Mouse (Mus musculus) lung, postnatal 0 days (tissue): ENCODE results near the gene Smg8. TPM values are rescaled to one million over a fixed set of nuclear protein-coding genes. Genes with fewer than 3 reads are reported as not detected.
"Not testable (repeated sequence)": the region's sequence is repeated elsewhere in the genome, so short reads cannot be mapped to it uniquely, and the experiment has no call there.

Experiments
- ATAC-seq: fragments of 200-750 bp; cut with Nextera tagmentation; 2 replicates; pipeline ENCODE4 v1.8.0; 2017; ENCODE audit warnings: moderate library complexity
- DNase-seq: peaks from one replicate; pipeline ENCODE4 v3.0.0-alpha.2; 2016; ENCODE audit warnings: low spot score
- H3K27ac ChIP-seq: fragments of 300-500 bp; sonication (generic); 2 replicates; pipeline ENCODE4 v1.5.1; 2014; ENCODE audit warnings: antibody characterized with exemption, mild to moderate bottlenecking, low read length, mixed read lengths
- H3K27me3 ChIP-seq: fragments of 300-500 bp; sonication (generic); replicated peaks from 2 replicates; pipeline ENCODE4 v1.6.1; 2014; ENCODE audit warnings: low read length, mixed read lengths; ENCODE audit not compliant: insufficient read depth
- H3K36me3 ChIP-seq: fragments of 300-500 bp; sonication (generic); 2 replicates; pipeline ENCODE4 v1.6.1; 2014; ENCODE audit warnings: low read length, mixed read lengths; ENCODE audit not compliant: insufficient read depth
- H3K4me1 ChIP-seq: fragments of 300-500 bp; sonication (generic); 2 replicates; pipeline ENCODE4 v1.6.1; 2014; ENCODE audit warnings: antibody characterized with exemption, low read depth, low read length, mixed read lengths; ENCODE audit not compliant: insufficient read depth
- H3K4me2 ChIP-seq: fragments of 300-500 bp; sonication (generic); replicated peaks from 2 replicates; pipeline ENCODE4 v1.6.1; 2014; ENCODE audit warnings: low read depth, mild to moderate bottlenecking, low read length, moderate library complexity, mixed read lengths
- H3K4me3 ChIP-seq: fragments of 300-500 bp; sonication (generic); 2 replicates; pipeline ENCODE4 v1.5.1; 2014; ENCODE audit warnings: low read depth, low read length
- H3K9ac ChIP-seq: fragments of 300-500 bp; sonication (generic); replicated peaks from 2 replicates; pipeline ENCODE4 v1.6.1; 2014; ENCODE audit warnings: low read depth, mild to moderate bottlenecking
- H3K9me3 ChIP-seq: fragments of 300-500 bp; sonication (generic); 2 replicates; pipeline ENCODE4 v1.6.1; 2016; ENCODE audit warnings: low read length, mixed read lengths
- CTCF ChIP-seq: IDR thresholded peaks from 2 replicates; pipeline ENCODE4 v1.5.1; 2016; ENCODE audit warnings: antibody characterized with exemption, mild to moderate bottlenecking
- EP300 ChIP-seq: IDR thresholded peaks from 2 replicates; pipeline ENCODE4 v1.6.1; 2016; ENCODE audit warnings: antibody characterized with exemption, mild to moderate bottlenecking, control low read depth
- WGBS: fragments of 180-500 bp; shearing (Covaris S2); extraction: QIAGEN DNeasy Blood & Tissue Kit; methylation state at CpG from one replicate; pipeline ENCODE4 v1.1.7; 2014; 5-methylcytosine and 5-hydroxymethylcytosine counted together
- microRNA counts: library from miRNA; unstranded; fragments of <30 nt; microRNA quantifications from one replicate; lab custom pipeline; 2015
- microRNA-seq: library from miRNA; unstranded; fragments of <30 nt; microRNA quantifications from one replicate; pipeline ENCODE4, GENCODE M21; 2016
- polyA plus RNA-seq: library from polyadenylated mRNA; unstranded; fragments of >200 nt; fragmentation: Nextera tagmentation; extraction: Ambion mirVana; gene quantifications from 2 replicates; pipeline ENCODE4 v1.2.1, GENCODE M21; 2015

Gene Smg8
- polyA plus RNA-seq, 1 experiment from 2014 or later = 10.9 TPM

- Histone ChIP-seq H3K4me1 (no peaks in the 10 kb centered on the region), H3K9me3 (no peaks in the 10 kb centered on the region), H3K9ac (no peak overlapping the region), H3K4me3 (no peak overlapping the region), H3K27me3 (no peaks in the 10 kb centered on the region), H3K36me3 (no peaks in the 10 kb centered on the region), H3K27ac (no peak overlapping the region), H3K4me2 (no peak overlapping the region)
- ATAC-seq (no peak), DNase-seq (no peak)
- 76% methylated on average over 6 of the region's 6 CpGs for WGBS
- TF ChIP-seq EP300 = no peak
- no peak for TF ChIP-seq CTCF
Measured at GRCm38 (mm10) chr11:87056286-87056685, 30.3 kb downstream of the Smg8 start.

GRCm38 (mm10) chr11:87048900-87049299 is 37.7 kb downstream of the Smg8 start:
- WGBS = 85% methylated on average over 7 of the region's 7 CpGs
- DNase-seq, ATAC-seq, H3K27me3 ChIP-seq, H3K4me1 ChIP-seq, H3K9ac ChIP-seq, H3K9me3 ChIP-seq, H3K4me3 ChIP-seq, H3K36me3 ChIP-seq, H3K4me2 ChIP-seq, H3K27ac ChIP-seq: not testable (repeated sequence)

GRCm38 (mm10) chr11:87046968-87047367 is 39.6 kb downstream of the Smg8 start:
- TF ChIP-seq CTCF (no peak), EP300 (no peak)
- no peak overlapping the region for H3K4me3 ChIP-seq
- ATAC-seq = no peak
- 77% methylated on average over 5 of the region's 5 CpGs for WGBS
- no peak overlapping the region for H3K4me2 ChIP-seq
- H3K4me1 ChIP-seq = no peaks in the 10 kb centered on the region
- H3K27me3 ChIP-seq = no peaks in the 10 kb centered on the region
- H3K27ac ChIP-seq = no peak overlapping the region
- H3K9ac ChIP-seq = no peak overlapping the region
- no peaks in the 10 kb centered on the region for H3K9me3 ChIP-seq
- no peaks in the 10 kb centered on the region for H3K36me3 ChIP-seq
- no peak for DNase-seq

GRCm38 (mm10) chr11:87043052-87043451 is 43.5 kb downstream of the Smg8 start:
- no peak overlapping the region for H3K9ac ChIP-seq
- DNase-seq = no peak
- no peak overlapping the region for H3K4me3 ChIP-seq
- TF ChIP-seq EP300 = no peak
- no peak for TF ChIP-seq CTCF
- no peaks in the 10 kb centered on the region for H3K4me1 ChIP-seq
- WGBS = 79% methylated on average over 3 of the region's 3 CpGs
- no peaks in the 10 kb centered on the region for H3K27me3 ChIP-seq
- no peaks in the 10 kb centered on the region for H3K9me3 ChIP-seq
- ATAC-seq = no peak
- no peak overlapping the region for H3K4me2 ChIP-seq
- no peak overlapping the region for H3K27ac ChIP-seq
- H3K36me3 ChIP-seq = no peaks in the 10 kb centered on the region

- no peak overlapping the region for H3K4me2 ChIP-seq
- DNase-seq (peak; percentile 95), ATAC-seq (peak; percentile 97)
- no peaks in the 10 kb centered on the region for H3K36me3 ChIP-seq
- no peaks in the 10 kb centered on the region for H3K4me1 ChIP-seq
- TF ChIP-seq EP300 = peak; percentile 99
- TF ChIP-seq CTCF = no peak
- no peaks in the 10 kb centered on the region for H3K9me3 ChIP-seq
- H3K4me3 ChIP-seq = no peak overlapping the region
- WGBS = 43% methylated on average over 9 of the region's 9 CpGs
- no peaks in the 10 kb centered on the region for H3K27me3 ChIP-seq
- H3K27ac ChIP-seq = peak overlapping the region; percentile 81
- no peak overlapping the region for H3K9ac ChIP-seq
Measured at GRCm38 (mm10) chr11:87039307-87039963, 47.1 kb downstream of the Smg8 start.

GRCm38 (mm10) chr11:87036180-87036579 is 50.4 kb downstream of the Smg8 start:
- no peaks in the 10 kb centered on the region for H3K9me3 ChIP-seq
- DNase-seq (no peak), ATAC-seq (no peak)
- no peak overlapping the region for H3K27ac ChIP-seq
- 67% methylated on average over 4 of the region's 4 CpGs for WGBS
- no peaks in the 10 kb centered on the region for H3K4me1 ChIP-seq
- no peak overlapping the region for H3K9ac ChIP-seq
- no peak overlapping the region for H3K4me2 ChIP-seq
- TF ChIP-seq CTCF = peak; percentile 56
- no peak for TF ChIP-seq EP300
- no peaks in the 10 kb centered on the region for H3K36me3 ChIP-seq
- no peak overlapping the region for H3K4me3 ChIP-seq
- H3K27me3 ChIP-seq = no peaks in the 10 kb centered on the region

- Histone ChIP-seq H3K4me1 (peaks cover 16% of the 10 kb centered on the region), H3K27ac (no peak overlapping the region), H3K36me3 (no peaks in the 10 kb centered on the region), H3K9me3 (no peaks in the 10 kb centered on the region), H3K27me3 (no peaks in the 10 kb centered on the region), H3K4me3 (no peak overlapping the region), H3K4me2 (no peak overlapping the region), H3K9ac (no peak overlapping the region)
- TF ChIP-seq CTCF = no peak
- no peak for ATAC-seq
- no peak for DNase-seq
- WGBS = 81% methylated on average over 3 of the region's 3 CpGs
Measured at GRCm38 (mm10) chr11:87028212-87028611, 58.4 kb downstream of the Smg8 start.

MicroRNAs within 50 kb of the gene (microRNA counts, 519-probe panel; counts per million panel counts)
- 6,320 counts per million, percentile 82 among the panel's probes with 10 or more counts for microRNA mmu-miR-301a (lab: Ali Mortazavi, UCI)

Small RNA genes lying within 50 kb of the gene (microRNA-seq; reads per million reads assigned to microRNA genes)
- gene Mir301 = 1,142 reads per million, percentile 76 among the genes with 10 or more reads in this experiment

Other genes starting within 250 kb of the Smg8 start
- 8.5 and 9.5 TPM in 2 replicates for gene Ypel2, start 93.1 kb downstream of the Smg8 start, polyA plus RNA-seq
- gene Gdpd1, start 12.7 kb downstream of the Smg8 start, polyA plus RNA-seq = 47.7 and 66.5 TPM in 2 replicates
- 0.36 and 0.55 TPM in 2 replicates for gene Prr11, start 21.9 kb upstream of the Smg8 start, polyA plus RNA-seq
- gene Ska2, start 22.5 kb upstream of the Smg8 start, polyA plus RNA-seq = 12.7 and 13.4 TPM in 2 replicates
- 11.0 and 11.1 TPM in 2 replicates for gene Trim37, start 40.3 kb upstream of the Smg8 start, polyA plus RNA-seq